Comparison of ENCODE assay signal across 15 mouse cellular contexts in the genomic region with DNA sequence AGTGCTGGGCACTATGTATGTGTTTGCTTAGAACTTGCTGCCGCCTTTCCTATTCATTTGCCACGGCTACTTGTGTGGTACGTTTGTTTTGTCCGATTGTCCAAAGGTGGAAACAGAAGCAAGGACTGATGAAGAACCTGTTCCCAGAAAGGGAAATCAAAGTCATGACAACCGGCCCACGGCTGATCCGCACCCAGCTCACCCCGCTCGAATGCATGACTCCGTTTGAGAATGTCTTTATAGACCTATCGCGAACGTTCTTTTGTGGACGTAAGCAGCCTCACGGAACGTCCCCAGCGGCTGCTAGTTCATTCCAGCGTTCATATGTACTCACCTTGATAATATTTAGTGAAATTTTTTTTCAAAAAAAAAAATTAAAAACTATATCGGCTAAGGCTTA.
"Had no signal": no experiment of that assay in that cellular context is flagged by ENCODE, and none has a peak within 500 bp of the region (broad histone marks: within the 10 kb centered on the region; RNA-seq: fewer than 3 reads in every experiment).

No protein-coding gene starts in this region.

- H3K9ac ChIP-seq: liver, embryonic 13.5 days; midbrain, embryonic 12.5 days; neural tube, embryonic 12.5 days; neural tube, embryonic 15.5 days had no signal

- H3K27ac ChIP-seq: kidney, postnatal 0 days; left cerebral cortex, adult 2 months; liver, embryonic 13.5 days; neural tube, embryonic 12.5 days; neural tube, embryonic 15.5 days; stomach, postnatal 0 days had no signal

- H3K4me3 ChIP-seq: layer of hippocampus, adult 2 months; left cerebral cortex, adult 2 months; liver, embryonic 13.5 days; midbrain, embryonic 12.5 days; neural tube, embryonic 12.5 days; neural tube, embryonic 15.5 days had no signal

- H3K36me3 ChIP-seq: liver, embryonic 13.5 days; midbrain, embryonic 12.5 days; neural tube, embryonic 12.5 days; neural tube, embryonic 15.5 days had no signal

- H3K4me2 ChIP-seq: liver, embryonic 13.5 days; midbrain, embryonic 12.5 days; neural tube, embryonic 12.5 days; neural tube, embryonic 15.5 days had no signal

- DNase-seq: kidney, postnatal 25 days; layer of hippocampus, adult 9-11 months; liver, embryonic 13.5 days; lung, adult 2 months; lung, postnatal 14 days; lung, postnatal 4 days; thymus, adult 18-20 months; thymus, postnatal 36 days had no signal

- H3K27me3 ChIP-seq: liver, embryonic 13.5 days; midbrain, embryonic 12.5 days; neural tube, embryonic 12.5 days; neural tube, embryonic 15.5 days had no signal

- H3K4me1 ChIP-seq: liver, embryonic 13.5 days had no signal

- H3K9me3 ChIP-seq: liver, embryonic 13.5 days; neural tube, embryonic 12.5 days had no signal
